Mouse (Mus musculus): Measurements from ENCODE around the gene Pias1.
"Not testable (repeated sequence)": the region's sequence is repeated elsewhere in the genome, so short reads cannot be mapped to it uniquely, and the experiment has no call there.

Gene Pias1

DNA sequence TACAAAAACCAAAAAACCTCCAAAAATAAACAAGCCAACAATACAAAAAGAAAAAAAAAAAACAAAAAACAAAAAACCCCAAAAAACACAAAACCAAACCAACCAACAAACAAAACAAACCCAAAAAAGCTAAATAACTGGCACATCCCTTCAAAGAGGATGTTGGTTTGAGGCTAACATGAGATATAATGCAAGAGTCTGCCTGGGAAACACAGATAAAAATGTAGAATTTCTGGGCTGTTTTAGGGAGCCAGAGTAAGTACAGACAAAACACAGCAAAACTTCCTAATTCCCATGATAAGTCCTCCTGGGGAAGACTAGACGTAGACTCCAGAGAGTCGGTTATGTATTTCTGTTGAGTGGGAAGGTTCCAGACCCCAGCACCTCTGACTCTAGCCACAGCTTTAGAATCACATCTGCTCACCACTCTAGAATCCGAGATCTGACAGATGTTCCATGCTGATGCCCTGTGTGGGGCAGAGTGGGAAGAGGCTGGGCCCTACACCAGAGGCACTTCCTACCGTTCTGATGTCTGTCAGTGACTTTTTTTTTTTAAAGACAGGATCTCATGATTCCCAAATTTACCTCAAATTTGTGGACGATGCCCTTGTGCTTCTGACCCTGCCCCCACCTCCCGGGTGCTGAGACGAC is 110.6 kb downstream of the Pias1 start:
- in situ Hi-C loops (cut with MboI; ENCODE audit: low pct_unique_long_range_greater_than_20kb in 1 of 2, low sequenced_read_pairs in 2 of 2, unreplicated experiment in 1 of 2): no loop called here

DNA sequence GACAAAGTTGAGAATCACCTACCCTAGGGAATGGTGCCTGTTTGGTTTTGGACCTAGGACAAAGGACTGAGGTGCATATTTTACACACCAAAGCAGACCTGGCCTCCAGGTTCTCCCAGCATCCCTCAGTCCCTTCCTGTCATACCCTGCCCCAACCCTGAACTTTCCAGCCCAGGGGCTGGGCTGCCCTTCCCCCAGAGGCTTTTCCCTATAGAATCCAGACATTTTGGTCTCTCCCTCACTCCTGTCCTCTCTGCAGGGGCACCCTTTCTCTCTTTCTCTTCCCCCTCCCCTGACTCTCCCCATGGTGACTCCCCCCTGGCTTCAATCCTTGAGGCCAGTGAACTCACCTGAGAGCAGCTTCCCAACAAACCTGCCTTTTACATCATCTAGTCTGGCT is 117.0 kb downstream of the Pias1 start:
- in situ Hi-C loops (cut with MboI; ENCODE audit: low pct_unique_long_range_greater_than_20kb in 1 of 2, low sequenced_read_pairs in 2 of 2, unreplicated experiment in 1 of 2): no loop called here

DNA sequence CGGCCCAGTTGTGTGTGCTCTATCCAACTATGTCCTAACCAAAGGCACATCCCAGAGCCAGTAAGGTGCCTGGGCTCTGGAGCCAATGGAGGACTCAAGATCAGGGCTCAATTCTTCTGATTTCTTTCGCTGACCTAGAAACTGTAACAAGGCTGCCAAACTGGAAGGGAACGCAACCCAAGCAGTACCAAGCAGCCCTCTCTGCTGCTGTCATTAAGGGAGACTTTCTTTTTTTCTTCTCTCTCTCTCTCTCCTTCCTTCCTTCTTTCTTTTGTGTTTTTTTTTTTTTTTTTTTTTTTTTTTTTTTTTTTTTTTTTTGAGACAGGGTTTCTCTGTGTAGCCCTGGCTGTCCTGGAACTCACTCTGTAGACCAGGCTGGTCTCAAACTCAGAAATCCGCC is 118.5 kb downstream of the Pias1 start:
- in situ Hi-C loops (cut with MboI; ENCODE audit: low pct_unique_long_range_greater_than_20kb in 1 of 2, low sequenced_read_pairs in 2 of 2, unreplicated experiment in 1 of 2): not testable (repeated sequence)

DNA sequence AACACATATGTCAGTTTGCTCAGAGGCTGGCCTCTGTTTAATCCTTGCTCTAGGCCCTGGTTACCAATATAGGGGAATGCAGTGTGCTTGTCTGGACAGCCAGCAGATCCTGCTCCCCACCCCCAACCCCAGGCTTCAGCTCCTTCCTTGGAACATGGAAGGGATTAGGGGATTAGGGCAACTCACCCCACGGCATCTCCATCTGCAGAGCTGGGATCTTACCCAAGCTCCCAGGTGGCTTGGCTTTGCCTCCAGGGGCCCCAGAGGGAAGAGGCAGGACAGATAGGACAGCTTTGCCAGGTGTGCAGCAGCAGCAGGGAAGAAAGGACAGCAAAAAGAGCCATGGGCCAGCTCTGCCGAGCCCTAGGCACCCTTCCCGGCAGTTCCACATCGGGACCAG is 126.9 kb downstream of the Pias1 start:
- in situ Hi-C loops (cut with MboI; ENCODE audit: low pct_unique_long_range_greater_than_20kb in 1 of 2, low sequenced_read_pairs in 2 of 2, unreplicated experiment in 1 of 2): no loop called here

DNA sequence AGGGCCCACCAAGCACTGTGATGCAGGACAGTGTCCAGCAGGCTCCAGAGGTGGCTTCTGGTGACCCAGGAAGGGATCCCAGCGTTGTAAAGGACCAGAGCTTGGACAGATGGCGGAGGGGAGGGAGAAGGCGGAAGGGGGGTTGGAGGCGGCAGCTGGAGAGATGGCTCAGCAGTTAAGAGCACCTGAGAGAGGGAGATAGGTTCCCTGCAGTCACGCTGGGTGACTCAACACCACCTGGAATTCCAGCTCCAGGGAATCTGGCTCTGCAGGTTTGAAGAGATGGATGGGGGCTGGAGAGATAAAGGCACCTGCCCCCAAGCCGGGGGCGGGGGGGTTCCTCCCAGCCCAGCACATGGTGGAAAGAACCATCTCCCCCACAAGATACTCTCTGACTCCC is 127.6 kb downstream of the Pias1 start:
- in situ Hi-C loops (cut with MboI; ENCODE audit: low pct_unique_long_range_greater_than_20kb in 1 of 2, low sequenced_read_pairs in 2 of 2, unreplicated experiment in 1 of 2): not testable (repeated sequence)

DNA sequence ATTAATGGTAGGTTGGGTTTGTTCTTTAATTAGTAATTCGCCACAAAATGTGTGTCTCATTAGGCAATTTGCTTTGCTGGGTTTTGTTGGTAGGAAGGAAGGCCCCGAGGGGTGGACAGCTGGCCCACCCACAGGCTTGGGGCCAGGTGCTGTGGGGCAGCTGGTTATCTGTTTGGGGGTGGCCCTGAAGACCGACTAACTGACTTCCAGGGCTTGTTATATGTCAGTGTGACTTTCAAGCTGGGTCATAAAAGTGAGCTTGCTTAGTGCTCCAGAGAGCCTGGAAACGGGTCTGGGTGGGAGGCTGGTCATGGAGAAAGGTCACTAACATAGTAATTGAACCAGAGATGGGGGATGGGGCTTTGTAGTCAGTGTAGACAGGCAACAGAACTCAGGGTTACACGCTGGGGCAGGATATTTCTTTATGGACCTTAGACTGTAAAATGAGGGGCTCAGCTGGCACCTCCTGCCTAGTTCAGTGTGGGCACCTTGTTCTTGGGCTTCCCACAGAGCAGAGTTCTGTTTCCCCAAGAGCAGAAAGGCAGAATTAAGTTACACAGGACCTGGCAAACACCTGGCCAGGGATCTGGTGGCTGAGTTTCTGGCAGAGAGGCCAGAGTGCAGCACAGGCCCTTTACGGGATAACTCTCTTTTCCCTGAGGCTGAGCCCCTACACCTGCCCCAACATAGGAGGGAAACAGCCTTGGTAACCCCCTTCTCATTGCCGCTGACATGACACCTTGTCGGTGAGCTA is 129.3 kb downstream of the Pias1 start:
- in situ Hi-C loops (cut with MboI; ENCODE audit: low pct_unique_long_range_greater_than_20kb in 1 of 2, low sequenced_read_pairs in 2 of 2, unreplicated experiment in 1 of 2): no loop called here

DNA sequence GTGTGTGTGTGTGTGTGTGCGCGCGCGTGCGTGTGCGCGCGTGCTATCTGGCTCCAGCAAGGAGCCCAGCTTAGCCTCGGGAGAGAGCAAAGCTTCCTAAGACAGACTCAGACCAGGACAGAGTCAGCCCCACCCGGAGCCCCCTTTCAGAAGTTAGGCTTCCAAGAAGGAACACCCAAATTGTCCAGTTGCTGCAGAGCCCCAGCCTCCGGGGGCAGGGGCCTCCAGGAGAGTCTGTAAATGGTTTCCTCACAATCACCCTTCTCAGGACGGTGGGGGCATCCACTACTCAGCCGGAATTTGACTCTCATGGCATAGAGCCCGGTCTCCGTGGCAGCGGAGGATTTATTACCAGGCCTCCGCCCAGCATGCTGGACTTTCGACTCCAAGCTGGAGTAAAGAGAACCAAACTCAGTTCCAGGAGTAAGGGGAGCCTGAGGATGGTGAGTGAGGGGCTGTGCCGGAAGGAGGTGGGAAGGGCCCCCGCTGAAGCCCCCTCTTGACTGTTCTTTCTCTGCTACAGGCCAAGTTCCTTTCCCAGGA is 129.9 kb downstream of the Pias1 start, which contains the start of gene Calml4:
Gene Calml4, plus strand, starts transcription at position 362 of the 543 bp plus-strand sequence.
- in situ Hi-C loops (cut with MboI; ENCODE audit: low pct_unique_long_range_greater_than_20kb in 1 of 2, low sequenced_read_pairs in 2 of 2, unreplicated experiment in 1 of 2): no loop called here

DNA sequence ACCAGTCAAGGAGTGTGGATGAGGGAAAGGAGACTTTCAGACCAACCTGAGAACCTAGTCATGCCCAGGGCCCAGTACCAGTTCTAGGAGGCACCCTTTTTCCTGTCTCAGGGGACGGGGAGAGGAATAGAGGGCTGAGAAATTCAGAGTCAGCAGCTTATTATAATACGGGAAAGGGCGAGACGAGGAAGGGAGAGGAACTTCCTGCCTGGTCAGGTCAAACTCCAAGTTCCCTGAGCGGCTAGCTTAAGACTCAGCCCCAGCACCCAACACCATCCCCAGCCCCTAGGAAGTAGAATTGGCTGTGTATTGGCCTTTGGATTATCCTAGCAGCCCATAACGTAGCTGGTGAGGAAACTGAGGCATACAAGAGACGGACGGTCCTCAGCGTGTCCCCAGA is 130.5 kb downstream of the Pias1 start:
- in situ Hi-C loops (cut with MboI; ENCODE audit: low pct_unique_long_range_greater_than_20kb in 1 of 2, low sequenced_read_pairs in 2 of 2, unreplicated experiment in 1 of 2): no loop called here

DNA sequence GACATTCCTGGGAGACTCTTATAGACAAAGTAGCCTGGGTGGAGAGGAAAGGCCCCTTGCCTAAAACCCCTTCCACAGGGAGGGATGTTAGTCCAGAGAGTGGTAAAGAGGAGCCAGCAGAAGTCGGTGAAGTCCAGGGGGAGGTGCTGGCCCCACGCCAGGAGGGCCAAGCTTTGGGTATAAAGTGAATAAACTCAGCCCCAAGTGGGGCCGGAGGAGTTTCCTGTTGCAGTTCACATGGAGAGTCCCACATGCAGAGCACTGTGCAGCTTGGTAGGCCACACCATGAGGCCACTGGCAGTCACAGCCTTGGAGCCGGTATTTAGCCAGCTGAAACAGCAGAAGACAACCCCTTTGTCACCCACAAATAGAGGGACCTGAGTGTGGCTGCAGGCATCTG is 133.2 kb downstream of the Pias1 start:
- in situ Hi-C loops (cut with MboI; ENCODE audit: low pct_unique_long_range_greater_than_20kb in 1 of 2, low sequenced_read_pairs in 2 of 2, unreplicated experiment in 1 of 2): no loop called here

DNA sequence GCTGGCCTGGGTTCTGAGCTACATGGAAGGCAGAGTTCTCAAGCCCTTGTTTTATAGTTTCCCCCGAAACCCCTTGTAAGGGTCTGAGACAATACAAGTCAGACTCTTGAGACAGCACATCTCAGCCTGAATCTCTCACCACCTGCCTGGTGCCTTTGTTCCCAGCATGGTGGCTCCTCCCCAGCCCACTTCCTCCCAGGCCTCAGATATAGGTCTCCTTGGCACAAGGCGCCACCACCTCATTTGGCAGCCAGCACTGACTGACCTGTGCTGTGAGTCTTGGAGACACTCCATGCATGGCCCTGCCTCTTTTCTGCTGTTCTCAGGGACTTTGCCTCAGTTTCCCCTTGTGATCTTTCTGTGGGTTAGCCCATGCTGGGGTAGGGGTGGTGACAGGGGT is 136.2 kb downstream of the Pias1 start:
- in situ Hi-C loops (cut with MboI; ENCODE audit: low pct_unique_long_range_greater_than_20kb in 1 of 2, low sequenced_read_pairs in 2 of 2, unreplicated experiment in 1 of 2): no loop called here

DNA sequence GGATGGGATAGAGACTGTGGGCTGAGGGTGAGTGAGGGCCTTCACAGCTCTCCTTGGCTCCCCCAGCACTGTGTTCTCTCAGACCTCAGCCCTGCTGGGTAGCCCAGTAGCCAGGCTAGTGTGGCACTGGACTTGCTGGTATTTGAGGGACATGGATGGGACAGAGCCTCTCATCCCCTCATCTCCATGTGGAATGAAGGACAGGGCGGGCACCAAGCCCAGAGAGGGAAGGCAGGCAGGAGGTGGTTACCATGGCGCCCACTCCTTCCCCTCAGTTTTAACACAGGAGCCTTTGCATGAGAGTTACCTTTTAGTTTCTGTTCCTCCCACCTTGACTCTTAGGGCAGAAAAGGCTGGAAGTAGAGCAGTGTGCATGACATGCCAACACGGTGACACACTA is 139.1 kb downstream of the Pias1 start:
- in situ Hi-C loops (cut with MboI; ENCODE audit: low pct_unique_long_range_greater_than_20kb in 1 of 2, low sequenced_read_pairs in 2 of 2, unreplicated experiment in 1 of 2): no loop called here

DNA sequence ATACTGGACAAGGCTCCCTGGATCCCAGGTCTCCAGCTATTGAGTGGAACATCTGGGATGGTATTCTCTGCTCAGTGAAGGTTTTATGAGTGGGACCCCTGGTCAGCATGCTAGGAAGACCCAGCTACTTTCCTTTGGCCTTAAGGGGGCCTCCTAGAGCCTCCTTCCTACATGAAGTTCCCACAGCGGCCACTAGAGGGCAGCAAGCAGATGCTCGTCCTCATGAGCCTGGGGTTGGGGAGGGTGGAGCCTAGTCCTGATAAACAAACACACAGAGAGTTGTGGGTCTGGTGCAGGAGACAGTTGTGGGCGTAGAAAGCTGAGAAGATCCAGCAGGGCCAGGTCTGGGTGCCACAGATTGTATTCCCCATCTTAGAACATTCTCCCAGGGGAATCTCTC is 140.0 kb downstream of the Pias1 start:
- in situ Hi-C loops (cut with MboI; ENCODE audit: low pct_unique_long_range_greater_than_20kb in 1 of 2, low sequenced_read_pairs in 2 of 2, unreplicated experiment in 1 of 2): no loop called here

DNA sequence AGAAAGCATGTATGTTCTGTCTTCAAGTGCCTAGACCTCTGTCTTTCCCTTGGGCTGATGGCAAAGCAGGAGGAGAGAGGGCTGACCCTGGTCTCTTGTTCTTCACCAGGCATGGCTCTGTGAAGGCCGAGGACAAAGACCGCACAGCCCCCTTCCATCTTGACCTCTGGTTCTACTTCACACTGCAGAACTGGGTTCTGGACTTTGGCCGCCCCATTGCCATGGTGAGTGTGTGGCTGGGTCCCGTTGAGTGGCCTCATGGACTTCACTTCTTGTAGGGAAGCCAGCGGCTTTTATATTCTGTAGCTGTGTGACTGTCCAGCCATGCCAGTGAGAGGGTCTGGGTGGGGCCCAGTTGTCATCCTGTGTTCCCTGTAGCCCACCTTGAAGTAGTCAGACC is 143.3 kb downstream of the Pias1 start:
- in situ Hi-C loops (cut with MboI; ENCODE audit: low pct_unique_long_range_greater_than_20kb in 1 of 2, low sequenced_read_pairs in 2 of 2, unreplicated experiment in 1 of 2): no loop called here

DNA sequence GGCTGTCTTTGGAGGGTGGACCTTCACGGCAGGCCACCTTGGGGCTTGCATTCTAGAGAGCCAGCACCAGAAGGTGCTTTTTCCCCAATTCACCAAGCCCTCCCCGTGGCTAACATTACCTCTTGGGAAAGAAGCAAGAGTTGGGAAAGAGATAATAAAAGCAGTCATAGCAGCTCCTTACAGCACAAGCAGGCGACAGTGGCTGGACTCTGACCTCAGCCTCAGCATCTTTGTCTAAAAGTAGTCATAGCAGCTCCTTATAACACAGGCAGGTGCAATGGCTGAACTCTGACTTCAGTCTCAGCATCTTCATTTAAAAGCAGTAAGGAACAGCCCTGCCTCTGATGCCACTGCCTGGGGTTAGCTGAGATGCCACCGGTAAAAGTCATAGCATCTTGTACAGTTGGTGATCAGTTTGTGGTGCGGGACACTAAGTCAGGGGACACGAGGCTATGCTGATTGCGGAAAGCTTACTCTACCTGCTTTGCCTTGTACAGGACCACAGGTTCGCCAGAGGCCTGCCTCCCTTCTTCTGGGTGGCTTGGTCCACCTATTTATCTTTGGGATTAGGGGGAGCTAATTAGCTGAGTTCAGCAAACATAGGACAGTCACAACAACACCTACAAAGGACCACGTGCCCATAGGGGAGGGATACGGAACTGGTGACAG is 144.2 kb downstream of the Pias1 start:
- in situ Hi-C loops (cut with MboI; ENCODE audit: low pct_unique_long_range_greater_than_20kb in 1 of 2, low sequenced_read_pairs in 2 of 2, unreplicated experiment in 1 of 2): no loop called here

DNA sequence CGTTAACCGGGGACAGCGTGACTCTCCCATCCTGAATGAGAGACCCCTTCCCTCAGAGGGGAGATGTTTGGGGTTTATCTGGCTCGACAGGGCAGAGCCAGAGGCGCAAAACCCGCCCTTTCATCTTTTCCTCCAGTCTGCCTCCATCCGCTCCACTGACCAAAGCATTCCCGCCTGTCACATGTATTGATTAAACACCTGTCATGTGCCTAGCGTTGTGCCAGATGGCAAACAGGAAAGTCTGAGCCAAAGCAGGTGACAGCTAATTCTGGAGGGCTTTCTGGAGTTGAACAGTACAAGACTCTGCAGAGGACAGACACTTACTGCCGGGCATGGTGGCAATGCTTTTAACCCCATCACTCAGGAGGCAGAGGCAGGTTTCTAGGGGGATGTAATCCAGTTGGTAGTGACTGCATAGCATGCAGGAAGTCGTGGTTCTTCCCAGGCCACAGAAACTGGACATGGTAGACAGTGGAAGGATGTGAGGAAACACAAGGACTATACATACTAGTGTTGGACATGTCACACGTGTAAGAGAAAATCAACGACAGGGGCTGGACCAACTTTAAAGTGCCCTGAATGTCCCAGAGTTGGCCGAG is 148.5 kb downstream of the Pias1 start:
- in situ Hi-C loops (cut with MboI; ENCODE audit: low pct_unique_long_range_greater_than_20kb in 1 of 2, low sequenced_read_pairs in 2 of 2, unreplicated experiment in 1 of 2): no loop called here

DNA sequence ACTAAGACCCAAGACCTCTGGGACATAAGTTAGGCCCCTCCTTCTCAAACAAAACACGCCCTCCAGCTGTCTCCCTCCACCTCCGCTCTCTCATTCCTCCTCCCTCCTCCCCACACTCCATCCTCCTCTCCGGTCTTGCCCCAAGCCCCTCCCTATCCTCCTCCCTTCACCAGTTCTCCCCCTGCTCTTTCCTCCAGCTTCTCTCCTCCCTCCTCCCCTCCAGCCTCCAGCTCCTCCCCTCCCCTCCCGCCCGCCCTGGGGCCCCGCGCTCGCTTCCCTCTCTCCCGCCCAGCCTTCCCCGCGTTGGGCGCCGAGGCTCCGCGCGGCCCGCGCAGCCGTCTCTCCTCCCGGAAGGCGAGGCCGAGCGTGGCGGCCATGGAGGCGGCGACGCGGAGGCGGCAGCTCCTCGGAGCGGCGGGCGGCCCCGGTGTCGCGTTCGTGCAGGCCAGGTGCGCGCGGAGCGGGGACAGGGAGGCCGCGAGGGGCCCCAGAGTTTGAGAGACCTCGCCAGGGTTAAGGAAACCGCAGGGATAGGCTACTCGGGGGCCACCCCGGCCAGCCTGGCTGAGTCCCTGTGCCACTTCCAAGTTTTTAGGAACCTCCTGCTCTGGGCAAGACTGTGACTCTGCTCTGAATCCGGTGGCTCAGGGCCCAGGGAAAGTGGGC is 149.1 kb downstream of the Pias1 start, which contains the start of gene Cln6:
Gene Cln6, plus strand, starts transcription at position 280 of the 666 bp plus-strand sequence.
- in situ Hi-C loops (cut with MboI; ENCODE audit: low pct_unique_long_range_greater_than_20kb in 1 of 2, low sequenced_read_pairs in 2 of 2, unreplicated experiment in 1 of 2): no loop called here

DNA sequence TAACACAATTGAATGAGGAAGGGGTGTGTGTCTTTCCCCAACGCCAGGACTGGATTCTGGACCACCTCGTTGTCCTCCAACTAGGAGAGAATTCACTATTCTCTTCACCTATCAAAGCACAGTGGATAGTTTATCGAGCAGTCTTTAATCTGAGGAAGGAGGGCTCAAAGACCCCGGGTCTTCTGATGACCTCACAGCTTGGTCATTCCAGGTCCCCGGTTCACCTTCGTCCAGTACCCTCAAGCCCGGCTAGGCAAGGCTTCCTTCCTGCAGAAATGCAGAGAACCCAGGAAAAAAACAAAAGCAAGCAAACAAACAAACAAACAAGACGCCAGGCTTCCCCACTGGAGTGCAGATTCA is 149.6 kb downstream of the Pias1 start:
- in situ Hi-C loops (cut with MboI; ENCODE audit: low pct_unique_long_range_greater_than_20kb in 1 of 2, low sequenced_read_pairs in 2 of 2, unreplicated experiment in 1 of 2): no loop called here

DNA sequence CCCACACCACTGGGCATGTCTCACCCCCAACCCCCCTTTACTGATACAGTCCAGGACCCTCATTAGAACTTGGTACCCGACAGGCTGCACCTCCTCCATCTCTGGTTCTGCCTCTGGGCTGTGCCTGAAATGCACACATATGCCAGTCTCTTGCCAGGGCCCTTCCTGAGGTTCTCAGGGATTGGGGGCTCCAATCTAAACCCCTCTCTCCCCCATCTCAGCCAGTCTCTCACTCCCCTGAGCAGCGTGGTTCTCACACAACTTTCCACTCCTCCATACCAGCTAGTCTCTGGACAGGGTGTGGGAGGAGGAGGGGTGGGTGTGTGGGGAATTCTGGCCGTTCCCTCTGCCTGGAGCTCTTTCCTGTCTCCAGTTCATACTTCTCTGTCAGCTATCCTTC is 150.1 kb downstream of the Pias1 start:
- in situ Hi-C loops (cut with MboI; ENCODE audit: low pct_unique_long_range_greater_than_20kb in 1 of 2, low sequenced_read_pairs in 2 of 2, unreplicated experiment in 1 of 2): no loop called here
